Mouse (Mus musculus) liver, embryonic 16.5 days (tissue): ENCODE results near the gene Phgr1. TPM values are rescaled to one million over a fixed set of nuclear protein-coding genes. Genes with fewer than 3 reads are reported as not detected.
A peak's percentile ranks its signal among the peaks of the same experiment; 100 is the strongest.

Source experiments
- ATAC-seq: fragments of 200-750 bp; cut with Nextera tagmentation; 2 replicates; pipeline ENCODE4 v1.8.0; 2017; ENCODE audit warnings: low read depth, mild to moderate bottlenecking, moderate number of reproducible peaks, moderate library complexity
- H3K27ac ChIP-seq: fragments of 300-500 bp; sonication (generic); 2 replicates; pipeline ENCODE4 v1.5.1; 2014; ENCODE audit warnings: mild to moderate bottlenecking, low read length
- H3K27me3 ChIP-seq: fragments of 300-500 bp; sonication (generic); 2 replicates; pipeline ENCODE4 v1.6.1; 2014; ENCODE audit warnings: low read depth, low read length, mixed read lengths; ENCODE audit not compliant: control insufficient read depth, insufficient read depth
- H3K36me3 ChIP-seq: fragments of 300-500 bp; sonication (generic); 2 replicates; pipeline ENCODE4 v1.6.1; 2014; ENCODE audit warnings: mild to moderate bottlenecking; ENCODE audit not compliant: control insufficient read depth, insufficient read depth
- H3K4me1 ChIP-seq: fragments of 300-500 bp; sonication (generic); 2 replicates; pipeline ENCODE4 v1.6.1; 2014; ENCODE audit warnings: low read depth, low read length, mixed read lengths; ENCODE audit not compliant: control insufficient read depth
- H3K4me2 ChIP-seq: fragments of 300-500 bp; sonication (generic); 2 replicates; pipeline ENCODE4 v1.6.1; 2014; ENCODE audit warnings: low read depth, low read length, mixed read lengths
- H3K4me3 ChIP-seq: fragments of 300-500 bp; sonication (generic); 2 replicates; pipeline ENCODE4 v1.5.1; 2014; ENCODE audit warnings: low read depth, mild to moderate bottlenecking, low read length
- H3K9ac ChIP-seq: fragments of 300-500 bp; sonication (generic); 2 replicates; pipeline ENCODE4 v1.6.1; 2014; ENCODE audit warnings: low read depth, low read length
- H3K9me3 ChIP-seq: fragments of 300-500 bp; sonication (generic); replicated peaks from 2 replicates; pipeline ENCODE4 v1.6.1; 2016; ENCODE audit warnings: low read length; ENCODE audit not compliant: control insufficient read depth
- WGBS: fragments of 180-500 bp; shearing (Covaris S2); extraction: QIAGEN DNeasy Blood & Tissue Kit; methylation state at CpG from one replicate; pipeline ENCODE4 v1.1.7; 2014; ENCODE audit not compliant: insufficient replicate concordance; 5-methylcytosine and 5-hydroxymethylcytosine counted together
- polyA plus RNA-seq: library from polyadenylated mRNA; unstranded; fragments of >200 nt; fragmentation: Nextera tagmentation; extraction: Ambion mirVana; gene quantifications from 2 replicates; pipeline ENCODE4 v1.2.1, GENCODE M21; 2015

The Phgr1 gene
- polyA plus RNA-seq, 1 experiment from 2014 or later: 0.85 TPM

GRCm38 (mm10) chr2:118730622-118730915 is 42.0 kb upstream of the Phgr1 start:
- Histone ChIP-seq H3K4me2 (no peak overlapping the region), H3K9me3 (no peaks in the 10 kb centered on the region), H3K9ac (no peak overlapping the region), H3K36me3 (no peaks in the 10 kb centered on the region), H3K4me3 (no peak overlapping the region), H3K4me1 (peaks cover 7% of the 10 kb centered on the region), H3K27ac (no peak overlapping the region), H3K27me3 (peaks cover 6% of the 10 kb centered on the region)
- WGBS: 7% methylated on average over 3 of the region's 3 CpGs
- ATAC-seq: no peak

GRCm38 (mm10) chr2:118731981-118732380 is 40.6 kb upstream of the Phgr1 start:
- H3K4me2 ChIP-seq: no peak overlapping the region
- H3K4me3 ChIP-seq: no peak overlapping the region
- no peaks in the 10 kb centered on the region for H3K36me3 ChIP-seq
- no peaks in the 10 kb centered on the region for H3K9me3 ChIP-seq
- no peak overlapping the region for H3K27ac ChIP-seq
- H3K9ac ChIP-seq: no peak overlapping the region
- H3K27me3 ChIP-seq: peaks cover 6% of the 10 kb centered on the region
- ATAC-seq: no peak
- WGBS: 65% methylated on average over 5 of the region's 5 CpGs
- H3K4me1 ChIP-seq: peaks cover 7% of the 10 kb centered on the region

- H3K36me3 ChIP-seq: no peaks in the 10 kb centered on the region
- H3K9me3 ChIP-seq: no peaks in the 10 kb centered on the region
- H3K27me3 ChIP-seq: peaks cover 6% of the 10 kb centered on the region
- H3K9ac ChIP-seq: no peak overlapping the region
- H3K4me1 ChIP-seq: peaks cover 7% of the 10 kb centered on the region
- H3K27ac ChIP-seq: no peak overlapping the region
- no peak for ATAC-seq
- no peak overlapping the region for H3K4me3 ChIP-seq
- no peak overlapping the region for H3K4me2 ChIP-seq
- 69% methylated on average over 5 of the region's 5 CpGs for WGBS
Measured at GRCm38 (mm10) chr2:118733341-118733740, 39.2 kb upstream of the Phgr1 start.

GRCm38 (mm10) chr2:118740341-118740740 is 32.2 kb upstream of the Phgr1 start:
- Histone ChIP-seq H3K4me1 (peaks cover 11% of the 10 kb centered on the region), H3K4me3 (no peak overlapping the region), H3K27me3 (peaks cover 9% of the 10 kb centered on the region; the same call in 1 of the 2 replicates), H3K36me3 (no peaks in the 10 kb centered on the region), H3K27ac (no peak overlapping the region), H3K4me2 (no peak overlapping the region), H3K9me3 (no peaks in the 10 kb centered on the region), H3K9ac (no peak overlapping the region)
- 19% methylated on average over 3 of the region's 3 CpGs for WGBS
- ATAC-seq: no peak

- 58% methylated on average over 9 of the region's 9 CpGs for WGBS
- Histone ChIP-seq H3K4me2 (no peak overlapping the region), H3K9me3 (no peaks in the 10 kb centered on the region), H3K4me1 (peaks cover 12% of the 10 kb centered on the region), H3K27me3 (peaks cover 9% of the 10 kb centered on the region; the same call in 1 of the 2 replicates), H3K4me3 (no peak overlapping the region), H3K9ac (no peak overlapping the region), H3K27ac (no peak overlapping the region), H3K36me3 (no peaks in the 10 kb centered on the region)
- ATAC-seq: no peak
Measured at GRCm38 (mm10) chr2:118741183-118741582, 31.4 kb upstream of the Phgr1 start.

- 28% methylated on average over 8 of the region's 8 CpGs for WGBS
- no peak for ATAC-seq
Measured at GRCm38 (mm10) chr2:118743261-118743943, 29.2 kb upstream of the Phgr1 start.

GRCm38 (mm10) chr2:118744621-118745020 is 27.9 kb upstream of the Phgr1 start:
- Histone ChIP-seq H3K4me2 (peak overlapping the region; percentile 99), H3K9me3 (no peaks in the 10 kb centered on the region), H3K9ac (no peak overlapping the region), H3K4me1 (peaks cover 30% of the 10 kb centered on the region), H3K4me3 (peak overlapping the region; percentile 85), H3K27me3 (peaks cover 9% of the 10 kb centered on the region; the same call in 1 of the 2 replicates), H3K27ac (no peak overlapping the region), H3K36me3 (no peaks in the 10 kb centered on the region)
- ATAC-seq: no peak
- 12% methylated on average over 7 of the region's 7 CpGs for WGBS

More at GRCm38 (mm10) chr2:118743261-118743943, 29.2 kb upstream of the Phgr1 start:
- Histone ChIP-seq H3K4me1 (peaks cover 30% of the 10 kb centered on the region), H3K4me3 (no peak overlapping the region), H3K36me3 (no peaks in the 10 kb centered on the region), H3K9me3 (no peaks in the 10 kb centered on the region), H3K27me3 (peaks cover 9% of the 10 kb centered on the region; the same call in 1 of the 2 replicates), H3K4me2 (no peak overlapping the region), H3K9ac (no peak overlapping the region), H3K27ac (no peak overlapping the region)

- H3K4me3 ChIP-seq: peak within 1 kb of the TSS; percentile 85
Measured at GRCm38 (mm10) chr2:118745232-118745884, 27.2 kb upstream of the Phgr1 start, which contains the start of gene Inafm2. Gene Inafm2, plus strand, starts transcription at chr2:118745758.

More at GRCm38 (mm10) chr2:118745232-118745884, 27.2 kb upstream of the Phgr1 start, which contains the start of gene Inafm2:
- no peaks in the 10 kb centered on the region for H3K9me3 ChIP-seq
- H3K27me3 ChIP-seq: peaks cover 9% of the 10 kb centered on the region; the same call in 1 of the 2 replicates
- H3K36me3 ChIP-seq: no peaks in the 10 kb centered on the region
- peak within 1 kb of the TSS; percentile 99 for H3K4me2 ChIP-seq
- ATAC-seq: peak; percentile 90
- H3K9ac ChIP-seq: peak within 1 kb of the TSS; percentile 89
- under 1% methylated on average over 53 of the region's 57 CpGs for WGBS
- H3K4me1 ChIP-seq: peaks cover 30% of the 10 kb centered on the region
- H3K27ac ChIP-seq: peak within 1 kb of the TSS; percentile 46
